10 mouse cellular contexts compared by ENCODE assay signal in genomic region chr1:131107575-131108308, GRCm38 (mm10). TPM values are rescaled to one million over a fixed set of nuclear protein-coding genes. Genes with fewer than 3 reads are reported as not detected.
A peak's percentile ranks its signal among the peaks of the same experiment; 100 is the strongest.
DNase-seq lines count a peak whose midpoint lies in the region; ATAC-seq and TF ChIP-seq lines count a peak whose summit lies in the region.
"Had no signal": no experiment of that assay in that cellular context is flagged by ENCODE, and none has a peak within 500 bp of the region (broad histone marks: within the 10 kb centered on the region; RNA-seq: fewer than 3 reads in every experiment).

No protein-coding gene starts in this region.

- no peaks in the 10 kb centered on the region for H3K36me3 ChIP-seq in liver, embryonic 12.5 days
- H3K36me3 ChIP-seq: neural tube, embryonic 13.5 days had no signal

- H3K4me1 ChIP-seq in lung, adult 2 months (ENCODE audit: control insufficient read depth, insufficient read depth, low read length), result peaks cover 6% of the 10 kb centered on the region; the same call in 1 of the 2 replicates
- H3K4me1 ChIP-seq in liver, embryonic 12.5 days, result peaks cover 13% of the 10 kb centered on the region
- H3K4me1 ChIP-seq: neural tube, embryonic 13.5 days had no signal

- H3K9me3 ChIP-seq in liver, embryonic 12.5 days (replicated peaks), result no peaks in the 10 kb centered on the region
- H3K9me3 ChIP-seq: neural tube, embryonic 13.5 days had no signal

- WGBS in lung, adult 2 months, result 47% methylated on average over 10 of the region's 10 CpGs
- WGBS in liver, embryonic 12.5 days (ENCODE audit: insufficient replicate concordance), result 72% methylated on average over 10 of the region's 10 CpGs

- peak; percentile 46 for ATAC-seq in liver, embryonic 12.5 days
- ATAC-seq: forebrain, postnatal 0 days had no signal

- no peak for TF ChIP-seq CTCF in lung, adult 2 months (IDR thresholded peaks at IDR 0.05; ENCODE audit: insufficient read depth, low read length)

- peaks cover 4% of the 10 kb centered on the region; the same call in 1 of the 2 replicates for H3K27me3 ChIP-seq in liver, embryonic 12.5 days (replicated peaks)
- H3K27me3 ChIP-seq: neural tube, embryonic 13.5 days had no signal

- TF ChIP-seq POLR2A in lung, adult 2 months (IDR thresholded peaks at IDR 0.05; ENCODE audit: borderline replicate concordance, extremely low read depth, low read depth, low read length), result no peak

- no peak overlapping the region for H3K4me3 ChIP-seq in lung, adult 2 months (replicated peaks; ENCODE audit: extremely low read depth, low read depth, low read length)
- H3K4me3 ChIP-seq in liver, embryonic 12.5 days, result no peak overlapping the region
- H3K4me3 ChIP-seq: neural tube, embryonic 13.5 days had no signal

- peak; percentile 89 to 91 for DNase-seq in lung, adult 18-20 months
- no peak for DNase-seq in lung, adult 2 months
- DNase-seq in kidney, adult 11 months, result peak; percentile 75
- peak; percentile 43 for DNase-seq in urinary bladder, postnatal 25 days (ENCODE audit: low spot score)
- no peak for DNase-seq in gastrocnemius, adult 8-10 months (ENCODE audit: low spot score in 2 of 2)
- no peak for DNase-seq in adrenal gland, postnatal 14 days
- no peak for DNase-seq in frontal cortex, postnatal 14 days (ENCODE audit: low spot score in 2 of 2)
- DNase-seq: forebrain, postnatal 0 days had no signal

- H3K27ac ChIP-seq in liver, embryonic 12.5 days, result no peak overlapping the region
- H3K27ac ChIP-seq: neural tube, embryonic 13.5 days had no signal

- H3K4me2 ChIP-seq in liver, embryonic 12.5 days, result no peak overlapping the region
- H3K4me2 ChIP-seq: neural tube, embryonic 13.5 days had no signal

- H3K9ac ChIP-seq in liver, embryonic 12.5 days, result no peak overlapping the region
- H3K9ac ChIP-seq: forebrain, postnatal 0 days; neural tube, embryonic 13.5 days had no signal

RNA-seq across cellular contexts. Expression of gene Mapkapk2, which starts 10.1 kb away (rescaled TPM):
- 91.4 and 120 TPM in 2 replicates for polyA plus RNA-seq in lung, adult 2 months (2012; rRNA removed)
- 25.7 and 27.0 TPM in 2 replicates for polyA plus RNA-seq in liver, embryonic 12.5 days (2016; fragmentation: Nextera tagmentation; extraction: Ambion mirVana)
- total RNA-seq in gastrocnemius, adult 8-10 months (2022), result 100 to 1,000 TPM; 215 to 257 (median 231) TPM
- 159 and 180 TPM in 2 replicates for total RNA-seq in adrenal gland, postnatal 14 days (2021)

RNA-seq across cellular contexts. Expression of gene Dyrk3, which starts 30.4 kb away (rescaled TPM):
- polyA plus RNA-seq in lung, adult 2 months (2012; rRNA removed), result 1.9 and 2.7 TPM in 2 replicates
- 17.6 and 17.7 TPM in 2 replicates for polyA plus RNA-seq in liver, embryonic 12.5 days (2016; fragmentation: Nextera tagmentation; extraction: Ambion mirVana)
- total RNA-seq in gastrocnemius, adult 8-10 months (2022), result not detected
- total RNA-seq in adrenal gland, postnatal 14 days (2021), result 5.3 and 7.1 TPM in 2 replicates

RNA-seq across cellular contexts. Expression of gene Eif2d, which starts 45.2 kb away (rescaled TPM):
- 26.4 and 31.9 TPM in 2 replicates for polyA plus RNA-seq in lung, adult 2 months (2012; rRNA removed)
- 42.2 and 42.6 TPM in 2 replicates for polyA plus RNA-seq in liver, embryonic 12.5 days (2016; fragmentation: Nextera tagmentation; extraction: Ambion mirVana)
- total RNA-seq in gastrocnemius, adult 8-10 months (2022), result 10 to 100 TPM; 27.9 to 30.4 (median 29.3) TPM
- 42.2 and 43.4 TPM in 2 replicates for total RNA-seq in adrenal gland, postnatal 14 days (2021)

Comparison
In these comparisons a context has a peak if more than half of its experiments do, and no peak if none do; other contexts are left out.
1. DNase-seq: peak in lung, adult 18-20 months (2 of 2), kidney, adult 11 months (single experiment) and urinary bladder, postnatal 25 days (single experiment); none in lung, adult 2 months (single experiment), gastrocnemius, adult 8-10 months (0 of 2), adrenal gland, postnatal 14 days (single experiment) and frontal cortex, postnatal 14 days (0 of 2).